Mouse (Mus musculus) adrenal gland, postnatal 36 days (tissue): ENCODE results near the gene Ercc6l2. TPM values are rescaled to one million over a fixed set of nuclear protein-coding genes. Genes with fewer than 3 reads are reported as not detected.

Source experiments
- DNase-seq, 2 experiments: peaks; one replicate each; pipeline ENCODE4 v3.0.0; 2021; ENCODE audit warnings: mixed read lengths in 1 of 2
- long read RNA-seq, 2 experiments: library from polyadenylated mRNA; stranded (forward); transcript quantifications; one replicate each; pipeline ENCODE4 v2.0.0; 2021; ENCODE audit warnings: borderline sequencing depth in 2 of 2
- total RNA-seq, 2 experiments: library from RNA; stranded (reverse); gene quantifications; 2 replicates each; pipeline ENCODE4 v1.2.3; 2021

Gene Ercc6l2
- total RNA-seq: 10 to 100 TPM; 24.1 to 32.1 TPM
- long read RNA-seq, experiment 1, partial matches to known transcripts: 5 of 14 reads
- long read RNA-seq, experiment 1, other reads (novel, unspliced or antisense): 8 of 14 reads
- long read RNA-seq, experiment 2: 0 reads

GRCm38 (mm10) chr13:63814746-63815681 lies at the start of gene Ercc6l2:
Gene Ercc6l2, plus strand, starts transcription at chr13:63815240.
- DNase-seq: peak; percentile 98 to 99

GRCm38 (mm10) chr13:63766065-63766464 lies 49.0 kb upstream of the Ercc6l2 start:
- no peak for DNase-seq

DNA sequence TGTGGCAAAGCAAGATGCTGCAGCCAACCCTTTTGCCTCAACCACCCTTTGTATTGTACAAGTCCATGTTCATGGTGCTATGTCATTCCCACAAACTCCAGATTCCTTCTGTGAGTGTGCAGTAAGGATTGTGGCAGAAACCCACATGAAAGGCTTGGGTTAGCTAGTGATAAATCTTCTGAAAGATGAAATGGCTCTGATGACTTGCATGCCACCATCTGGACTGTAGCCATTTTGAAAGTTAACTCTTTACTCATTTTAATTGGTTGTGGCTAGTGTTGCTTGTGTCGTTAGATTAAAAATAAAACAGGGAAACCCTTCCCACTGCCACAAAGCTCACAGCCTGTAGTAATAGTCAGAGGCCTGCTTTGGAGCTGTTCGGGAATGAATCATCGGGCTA lies 44.0 kb upstream of the Ercc6l2 start:
- DNase-seq: peak; percentile 3 to 34

DNA sequence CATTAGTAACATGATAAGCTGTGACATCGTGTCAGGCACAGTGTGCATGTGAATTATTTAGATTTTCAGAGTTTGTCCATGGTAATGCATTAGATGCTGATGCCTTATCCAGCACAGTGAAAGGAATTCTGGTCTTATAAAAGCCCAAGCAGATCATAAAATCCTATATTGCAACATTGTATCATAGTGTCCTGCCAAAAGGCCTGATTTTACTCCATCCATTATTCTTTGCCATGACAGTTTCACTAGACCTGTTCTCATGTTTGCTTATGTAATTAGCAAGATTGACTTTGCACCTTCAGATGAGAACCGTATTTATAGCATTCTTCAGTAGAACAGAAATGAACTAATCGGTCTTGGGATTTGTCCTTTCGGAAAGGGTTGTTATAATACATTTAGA lies 36.1 kb upstream of the Ercc6l2 start:
- no peak for DNase-seq

GRCm38 (mm10) chr13:63779376-63780291 lies 35.4 kb upstream of the Ercc6l2 start:
- DNase-seq: no peak

DNA sequence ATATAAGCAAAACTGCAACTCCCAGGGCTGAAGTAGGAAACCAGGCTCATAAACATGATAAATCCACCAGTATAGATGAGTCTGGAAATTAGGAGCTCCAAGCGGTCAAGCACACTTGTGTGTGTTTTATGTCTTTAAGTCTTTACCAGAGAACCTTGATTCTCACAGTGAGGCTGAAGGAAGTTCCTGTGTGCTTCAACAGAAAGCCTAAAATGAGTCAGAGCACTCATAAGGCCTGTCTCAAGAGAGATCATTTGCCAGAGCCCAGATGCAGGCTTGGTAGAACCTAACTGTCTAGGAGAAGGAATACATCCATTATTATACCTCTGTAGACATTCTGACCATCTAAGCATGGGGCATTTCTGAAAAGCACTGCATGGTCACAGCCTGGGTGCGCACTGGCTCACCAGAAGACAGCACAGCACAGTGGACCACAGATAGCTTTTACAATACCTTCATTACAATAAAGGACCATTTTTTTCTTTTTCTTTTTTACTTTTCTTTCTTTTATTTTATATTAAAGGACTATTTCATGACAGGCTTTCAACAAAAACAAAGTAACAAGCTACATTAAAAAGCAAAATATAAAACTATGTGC lies 22.7 kb upstream of the Ercc6l2 start:
- DNase-seq: no peak

DNA sequence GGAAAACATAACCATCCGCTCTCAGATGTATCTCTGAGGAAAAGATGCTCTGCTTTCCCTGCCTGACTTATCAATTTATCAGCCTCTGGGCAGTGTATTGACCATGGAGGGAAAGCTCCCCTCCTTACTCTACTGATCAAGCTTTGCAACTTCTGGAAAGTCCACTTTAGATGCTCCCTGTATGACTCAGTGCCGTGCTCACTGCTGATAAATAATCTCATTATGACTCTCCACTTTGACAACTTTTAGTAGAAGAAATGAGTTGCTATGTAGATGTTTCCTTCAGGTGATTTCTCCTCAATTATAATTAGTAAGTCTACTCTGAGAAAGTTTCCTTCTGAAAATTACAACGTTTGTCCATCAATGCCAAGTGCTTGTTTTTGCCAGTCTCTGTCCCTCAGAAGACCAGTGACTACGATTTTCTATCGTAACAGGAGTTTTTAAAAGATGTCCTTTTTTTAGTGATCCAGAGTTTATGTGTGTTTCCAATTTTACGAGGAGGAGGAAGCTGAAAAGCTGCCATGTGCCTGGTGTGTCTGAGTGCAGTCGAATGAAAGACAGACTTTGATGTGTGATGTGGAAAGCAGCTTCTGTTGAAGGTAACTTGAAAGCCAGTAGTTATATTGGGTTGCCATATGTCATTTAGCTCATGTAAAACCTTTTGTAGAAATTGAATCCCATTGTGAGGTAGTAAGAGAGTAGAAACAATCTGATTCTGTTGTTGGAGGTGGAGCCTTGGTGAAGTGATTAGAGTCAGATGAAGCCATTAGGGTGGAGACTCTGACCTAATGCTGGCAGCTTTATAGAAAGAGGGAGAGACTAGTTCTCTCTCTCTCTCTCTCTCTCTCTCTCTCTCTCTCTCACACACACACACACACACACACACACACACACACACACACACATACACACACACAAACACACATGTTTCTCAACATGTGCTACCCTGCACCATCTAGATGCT lies 21.4 kb upstream of the Ercc6l2 start:
- no peak for DNase-seq

GRCm38 (mm10) chr13:63798677-63799076 lies 16.4 kb upstream of the Ercc6l2 start:
- DNase-seq: peak in 1 of 2 experiments; percentile 24

DNA sequence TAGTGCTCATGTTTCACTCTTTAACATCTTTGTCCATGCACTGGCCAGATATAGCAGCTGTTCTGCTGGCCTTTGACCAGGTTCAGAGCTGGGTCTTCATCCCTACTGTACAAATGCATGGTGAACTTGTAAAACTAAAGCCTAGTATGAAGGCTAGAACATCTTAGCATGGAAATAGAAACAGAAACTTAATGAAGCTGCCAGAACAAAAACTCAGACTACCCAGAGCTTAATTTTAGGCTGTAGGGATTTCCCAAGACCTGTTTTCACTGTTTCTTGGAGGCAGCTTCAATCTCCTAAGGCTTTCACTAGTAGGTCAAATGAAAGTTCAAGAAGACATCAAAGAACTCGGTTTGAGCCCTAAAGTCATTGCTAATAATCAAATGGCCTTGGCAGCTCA lies 15.1 kb upstream of the Ercc6l2 start:
- no peak for DNase-seq

- DNase-seq: no peak
Observed at GRCm38 (mm10) chr13:63801289-63801688, 13.8 kb upstream of the Ercc6l2 start.

- no peak for DNase-seq
Observed at GRCm38 (mm10) chr13:63807233-63807632, 7.8 kb upstream of the Ercc6l2 start.

DNA sequence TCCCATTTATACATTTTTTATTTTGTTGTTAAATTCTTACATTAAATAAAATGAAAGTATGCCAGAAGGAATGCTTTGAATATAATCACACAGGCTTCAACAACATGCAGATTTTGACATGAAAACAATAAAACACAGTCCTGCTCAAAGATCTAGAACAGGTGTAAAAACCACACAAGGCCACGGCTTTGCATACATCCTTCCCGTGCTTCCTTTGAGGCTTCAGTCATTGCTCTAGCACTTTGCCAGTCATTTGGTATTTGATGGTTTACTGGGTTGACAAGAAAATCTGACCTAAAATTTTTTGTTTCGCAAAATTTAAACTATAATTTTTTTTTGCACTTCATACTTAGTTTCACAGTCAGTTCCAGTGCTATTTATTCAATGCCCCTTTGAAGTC lies 7.1 kb upstream of the Ercc6l2 start:
- no peak for DNase-seq

DNA sequence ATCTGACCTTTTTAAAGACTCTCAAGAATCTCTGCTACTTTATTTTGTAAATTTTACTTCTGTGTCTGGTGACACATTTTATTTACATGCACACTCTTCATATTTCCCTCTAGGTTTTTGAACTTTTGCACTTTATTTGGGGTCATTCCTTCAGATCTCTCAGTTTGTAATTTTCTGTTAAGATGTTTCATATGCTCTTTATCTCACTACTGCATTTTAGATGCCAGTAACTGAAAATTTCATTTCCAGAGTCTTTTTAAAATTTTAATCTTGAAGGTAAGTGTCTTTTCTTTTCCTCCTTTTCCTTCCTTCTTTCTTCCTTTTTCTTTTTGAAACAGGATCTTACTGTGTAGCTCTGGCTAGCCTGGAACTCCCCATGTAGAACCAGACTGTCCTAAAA lies 3.6 kb upstream of the Ercc6l2 start:
- no peak for DNase-seq

GRCm38 (mm10) chr13:63815931-63816330 lies 891 bp downstream of the Ercc6l2 start:
- DNase-seq: peak; percentile 14 to 25

DNA sequence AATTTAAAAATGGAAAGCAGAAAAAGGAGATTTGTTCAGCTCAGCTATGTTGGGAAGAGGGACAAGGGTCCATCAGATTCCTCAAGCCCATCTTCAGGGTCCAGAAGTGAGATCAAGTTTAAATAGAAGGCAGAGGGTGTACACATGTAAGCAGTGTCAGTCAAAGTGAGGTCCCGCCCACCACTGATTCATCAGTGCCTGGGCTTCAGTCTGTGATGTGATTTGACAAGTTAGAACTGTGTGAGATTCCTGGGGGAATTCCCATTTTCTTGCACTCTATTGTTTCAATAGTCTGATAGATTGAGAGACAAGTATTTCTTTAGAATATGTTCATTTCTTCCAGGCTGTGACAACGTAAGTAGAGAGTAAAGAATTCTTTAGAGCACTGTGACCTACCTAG lies 30.7 kb downstream of the Ercc6l2 start:
- DNase-seq: peak in 1 of 2 experiments; percentile 25

DNA sequence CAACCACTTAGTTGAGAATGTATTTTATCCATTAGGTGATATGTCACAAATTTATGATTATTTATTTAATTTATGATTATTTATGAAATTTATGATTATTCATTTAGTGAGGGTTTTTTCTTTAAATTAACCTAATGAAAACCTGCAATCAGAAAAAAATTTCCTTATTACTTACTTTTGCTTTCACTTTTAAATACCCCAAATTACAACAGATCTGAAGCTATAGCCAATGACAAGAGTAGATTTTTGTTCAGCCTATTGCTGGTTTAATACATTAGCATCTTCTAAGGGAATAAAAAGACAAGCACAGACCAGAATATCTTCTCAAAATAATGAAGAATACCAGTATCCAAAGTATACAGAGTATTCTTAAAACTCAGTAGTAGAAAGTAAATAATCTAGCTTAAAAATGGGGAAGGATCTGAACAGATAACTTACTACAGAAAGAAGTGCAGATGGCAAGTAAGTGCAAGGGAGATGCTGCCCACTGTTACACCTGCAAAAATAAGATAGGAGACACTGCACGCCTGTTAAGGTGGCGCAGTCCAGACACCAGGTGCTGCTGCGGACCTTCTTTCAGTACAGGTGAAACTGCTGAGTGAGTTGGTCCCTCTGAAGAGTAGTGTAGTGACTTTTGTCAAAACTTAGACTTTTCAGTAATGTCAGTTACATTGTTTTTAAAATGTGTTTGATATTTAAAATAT lies 35.4 kb downstream of the Ercc6l2 start:
- no peak for DNase-seq

- DNase-seq: no peak
Observed at GRCm38 (mm10) chr13:63872585-63873282, 57.7 kb downstream of the Ercc6l2 start.

DNA sequence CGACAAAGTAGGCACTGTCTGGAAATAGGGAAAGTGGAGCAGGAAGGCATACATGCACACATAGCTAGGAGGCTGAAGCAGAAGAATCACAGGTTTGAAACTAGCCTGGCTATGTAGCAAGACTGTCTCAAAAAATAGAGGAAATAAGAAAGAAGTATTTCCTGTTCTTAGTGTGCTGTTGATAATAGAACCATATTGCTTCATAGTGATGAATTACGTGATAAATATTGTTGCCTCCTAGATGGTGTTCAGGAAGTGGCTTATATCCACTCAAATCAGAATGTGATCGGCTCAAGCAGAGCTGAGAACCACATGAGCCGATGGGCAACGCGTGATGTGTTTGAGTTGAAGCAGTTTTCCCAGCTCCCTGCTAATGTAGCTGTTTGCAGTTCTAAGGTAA lies 62.1 kb downstream of the Ercc6l2 start:
- no peak for DNase-seq

GRCm38 (mm10) chr13:63879105-63879863 lies 64.2 kb downstream of the Ercc6l2 start:
- no peak for DNase-seq
